Mouse (Mus musculus): ENCODE data around the gene Cxcl16. TPM values are rescaled to one million over a fixed set of nuclear protein-coding genes. Genes with fewer than 3 reads are reported as not detected.

Gene Cxcl16
- polyA plus RNA-seq, 2 experiments from 2014 or later: 0.36 TPM; not detected in 1

GRCm38 (mm10) chr11:70410297-70410643 lies 49.5 kb downstream of the Cxcl16 start:
- peak; percentile 44 for ATAC-seq

DNA sequence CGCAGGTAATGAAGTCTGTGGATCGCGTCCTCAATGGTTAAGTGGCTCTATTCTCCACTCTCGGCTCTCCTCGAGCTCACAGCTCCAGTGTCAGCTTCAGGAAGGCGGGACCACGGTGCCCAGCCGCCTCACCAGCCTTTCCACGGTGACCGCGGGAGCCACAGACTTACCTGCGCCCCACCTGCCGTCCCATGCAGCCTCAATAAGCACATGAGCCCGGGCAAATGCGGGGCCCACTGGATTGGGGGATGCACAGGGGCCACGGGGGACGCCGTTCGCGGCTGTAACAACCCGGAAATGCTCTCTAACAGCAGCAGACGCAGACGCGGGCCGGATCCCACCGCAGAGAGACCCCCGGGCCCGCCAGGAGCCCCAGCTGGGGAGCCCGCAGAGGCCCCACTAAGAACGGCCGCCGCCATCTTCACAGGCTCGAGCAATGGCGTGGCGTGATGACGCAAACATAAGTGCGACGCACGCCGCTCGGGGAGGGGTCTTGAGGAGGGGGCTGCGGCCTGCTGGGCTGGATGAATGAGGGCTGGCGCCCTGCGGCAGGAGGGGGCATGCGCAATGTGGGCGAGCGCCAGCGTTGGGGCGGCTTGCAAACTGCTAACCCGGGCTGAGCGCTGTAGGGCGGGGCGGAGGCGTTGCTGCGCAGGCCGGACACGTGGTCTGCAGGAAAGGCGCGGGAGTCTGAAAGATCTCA lies 50.0 kb downstream of the Cxcl16 start, which contains the start of gene Pelp1:
TSS of gene Pelp1 (minus strand) at position 438 of the 703 bp plus-strand sequence.
- peak; percentile 84 for ATAC-seq

Other genes starting within 250 kb of the Cxcl16 start
- gene Slc16a11, start 247.2 kb downstream of the Cxcl16 start, polyA plus RNA-seq (2017; shearing (Covaris generic)): not detected
- 1 to 10 TPM; 2.6 to 4.1 TPM for gene Slc16a13, start 238.9 kb downstream of the Cxcl16 start, polyA plus RNA-seq (2017; shearing (Covaris generic))
- under 1 TPM; 0.23 to 0.36 TPM for gene Bcl6b, start 230.2 kb downstream of the Cxcl16 start, polyA plus RNA-seq (2017; shearing (Covaris generic))
- 100 to 1,000 TPM; 124 to 159 TPM for gene 0610010K14Rik, start 222.1 kb downstream of the Cxcl16 start, polyA plus RNA-seq (2017; shearing (Covaris generic))
- 1 to 10 TPM; 5.2 to 7.6 TPM for gene Gm21988, start 220.2 kb downstream of the Cxcl16 start, polyA plus RNA-seq (2017; shearing (Covaris generic))
- gene Rnasek, start 220.1 kb downstream of the Cxcl16 start, polyA plus RNA-seq (2017; shearing (Covaris generic)): 100 to 1,000 TPM; 228 to 245 TPM
- not detected for gene Alox12, start 204.6 kb downstream of the Cxcl16 start, polyA plus RNA-seq (2017; shearing (Covaris generic))
- gene Alox12e, start 137.4 kb downstream of the Cxcl16 start, polyA plus RNA-seq (2017; shearing (Covaris generic)): not detected
- gene Alox15, start 108.0 kb downstream of the Cxcl16 start, polyA plus RNA-seq (2017; shearing (Covaris generic)): under 1 TPM in 1 of 2 experiments, not detected in 1; 0.51 TPM
- 1 to 10 TPM; 6.5 to 8.1 TPM for gene Pelp1, start 50.0 kb downstream of the Cxcl16 start, polyA plus RNA-seq (2017; shearing (Covaris generic))
- 100 to 1,000 TPM in 1 of 2 experiments, 10 to 100 TPM in 1; 99.3 to 129 TPM for gene Arrb2, start 27.3 kb downstream of the Cxcl16 start, polyA plus RNA-seq (2017; shearing (Covaris generic))
- 10 to 100 TPM; 86.3 to 91.9 TPM for gene Med11, start 8.1 kb downstream of the Cxcl16 start, polyA plus RNA-seq (2017; shearing (Covaris generic))
- not detected for gene Zmynd15, start 551 bp downstream of the Cxcl16 start, polyA plus RNA-seq (2017; shearing (Covaris generic))
- gene Tm4sf5, start 45.3 kb upstream of the Cxcl16 start, polyA plus RNA-seq (2017; shearing (Covaris generic)): 1 to 10 TPM; 1.5 to 3.7 TPM
- gene Vmo1, start 54.6 kb upstream of the Cxcl16 start, polyA plus RNA-seq (2017; shearing (Covaris generic)): not detected
- gene Gltpd2, start 59.2 kb upstream of the Cxcl16 start, polyA plus RNA-seq (2017; shearing (Covaris generic)): not detected
- 100 to 1,000 TPM; 353 to 460 TPM for gene Psmb6, start 65.4 kb upstream of the Cxcl16 start, polyA plus RNA-seq (2017; shearing (Covaris generic))
- not detected for gene Gm40193, start 73.0 kb upstream of the Cxcl16 start, polyA plus RNA-seq (2017; shearing (Covaris generic))
- gene Pld2, start 80.1 kb upstream of the Cxcl16 start, polyA plus RNA-seq (2017; shearing (Covaris generic)): 1 to 10 TPM; 1.2 to 1.8 TPM
- 1 to 10 TPM; 6.7 to 8.8 TPM for gene Mink1, start 102.9 kb upstream of the Cxcl16 start, polyA plus RNA-seq (2017; shearing (Covaris generic))
- gene 4930544D05Rik, start 155.9 kb upstream of the Cxcl16 start, polyA plus RNA-seq (2017; shearing (Covaris generic)): not detected
- gene Chrne, start 159.2 kb upstream of the Cxcl16 start, polyA plus RNA-seq (2017; shearing (Covaris generic)): 1 to 10 TPM; 1.3 to 1.4 TPM
- gene Gp1ba, start 179.1 kb upstream of the Cxcl16 start, polyA plus RNA-seq (2017; shearing (Covaris generic)): under 1 TPM; 0.17 to 0.52 TPM
- 100 to 1,000 TPM; 281 to 288 TPM for gene Rnf167, start 187.3 kb upstream of the Cxcl16 start, polyA plus RNA-seq (2017; shearing (Covaris generic))
- gene Slc25a11, start 187.5 kb upstream of the Cxcl16 start, polyA plus RNA-seq (2017; shearing (Covaris generic)): 100 to 1,000 TPM in 1 of 2 experiments, 10 to 100 TPM in 1; 80.4 to 124 TPM
- 1,000 to 10,000 TPM; 3,856 to 4,120 TPM for gene Pfn1, start 194.7 kb upstream of the Cxcl16 start, polyA plus RNA-seq (2017; shearing (Covaris generic))
- gene Eno3, start 197.2 kb upstream of the Cxcl16 start, polyA plus RNA-seq (2017; shearing (Covaris generic)): 10 to 100 TPM; 20.9 to 21.4 TPM
- gene Spag7, start 209.4 kb upstream of the Cxcl16 start, polyA plus RNA-seq (2017; shearing (Covaris generic)): 100 to 1,000 TPM; 126 to 150 TPM
- gene Camta2, start 228.1 kb upstream of the Cxcl16 start, polyA plus RNA-seq (2017; shearing (Covaris generic)): 10 to 100 TPM; 11.3 to 14.0 TPM
- under 1 TPM in 1 of 2 experiments, not detected in 1; 0.63 TPM for gene Inca1, start 240.2 kb upstream of the Cxcl16 start, polyA plus RNA-seq (2017; shearing (Covaris generic))
- gene Kif1c, start 240.6 kb upstream of the Cxcl16 start, polyA plus RNA-seq (2017; shearing (Covaris generic)): 1 to 10 TPM; 1.5 TPM

All from activated CD4-positive, CD25-positive, alpha-beta regulatory T cell, adult 4 months (primary cell).